Mouse (Mus musculus) adrenal gland, adult 2 months (tissue): ENCODE measurements around the gene Gm10720. TPM values are rescaled to one million over a fixed set of nuclear protein-coding genes. Genes with fewer than 3 reads are reported as not detected.
"Not testable (repeated sequence)": the region's sequence is repeated elsewhere in the genome, so short reads cannot be mapped to it uniquely, and the experiment has no call there.

Experiments used
- DNase-seq: peaks from one replicate; pipeline ENCODE4 v3.0.0; 2021
- long read RNA-seq: library from polyadenylated mRNA; stranded (forward); transcript quantifications from one replicate; pipeline ENCODE4 v2.0.0, GENCODE M21; 2021
- polyA plus RNA-seq: library from polyadenylated mRNA; depleted of rRNA; stranded (reverse); fragments of >200 nt; gene quantifications from 2 replicates; pipeline ENCODE4 v1.2.3, GENCODE M21; 2012; rRNA removed
- total RNA-seq, 2 experiments: library from RNA; stranded (reverse); gene quantifications; 2 replicates each; pipeline ENCODE4 v1.2.3; 2021

Gm10720 gene
- not detected for total RNA-seq
- not detected in 2 replicates for polyA plus RNA-seq
- long read RNA-seq, result 0 reads

DNA sequence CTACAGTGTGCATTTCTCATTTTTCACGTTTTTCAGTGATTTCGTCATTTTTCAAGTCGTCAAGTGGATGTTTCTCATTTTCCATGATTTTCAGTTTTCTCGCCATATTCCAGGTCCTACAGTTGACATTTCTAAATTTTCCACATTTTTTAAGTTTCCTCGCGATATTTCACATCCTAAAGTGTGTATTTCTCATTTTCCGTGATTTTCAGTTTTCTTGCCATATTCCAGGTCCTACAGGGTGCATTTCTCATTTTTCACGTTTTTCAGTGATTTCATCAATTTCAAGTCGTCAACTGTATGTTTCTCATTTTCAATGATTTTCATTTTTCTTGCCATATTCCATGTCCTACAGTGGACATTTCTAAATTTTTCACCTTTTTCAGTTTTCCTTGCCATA, at the start of gene Gm10720:
Gm10720 (plus strand) TSS at position 301 of the 400 bp plus-strand sequence.
- not testable (repeated sequence) for DNase-seq

DNA sequence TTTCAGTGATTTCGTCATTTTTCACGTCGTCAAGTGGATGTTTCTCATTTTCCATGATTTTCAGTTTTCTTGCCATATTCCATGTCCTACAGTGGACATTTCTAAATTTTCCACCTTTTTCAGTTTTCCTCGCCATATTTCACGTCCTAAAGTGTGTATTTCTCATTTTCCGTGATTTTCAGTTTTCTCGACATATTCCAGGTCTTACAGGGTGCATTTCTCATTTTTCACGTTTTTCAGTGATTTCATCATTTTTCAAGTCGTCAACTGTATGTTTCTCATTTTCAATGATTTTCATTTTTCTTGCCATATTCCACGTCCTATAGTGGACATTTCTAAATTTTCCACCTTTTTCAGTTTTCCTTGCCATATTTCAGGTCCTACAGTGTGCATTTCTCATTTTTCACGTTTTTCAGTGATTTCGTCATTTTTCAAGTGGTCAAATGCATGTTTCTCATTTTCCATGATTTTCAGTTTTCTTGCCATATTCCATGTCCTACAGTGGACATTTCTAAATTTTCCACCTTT, 14.9 kb upstream of the Gm10720 start, which contains the start of gene Gm10722:
Gm10722 (plus strand) TSS at position 478 of the 528 bp plus-strand sequence.
- DNase-seq, result peak; percentile 6

DNA sequence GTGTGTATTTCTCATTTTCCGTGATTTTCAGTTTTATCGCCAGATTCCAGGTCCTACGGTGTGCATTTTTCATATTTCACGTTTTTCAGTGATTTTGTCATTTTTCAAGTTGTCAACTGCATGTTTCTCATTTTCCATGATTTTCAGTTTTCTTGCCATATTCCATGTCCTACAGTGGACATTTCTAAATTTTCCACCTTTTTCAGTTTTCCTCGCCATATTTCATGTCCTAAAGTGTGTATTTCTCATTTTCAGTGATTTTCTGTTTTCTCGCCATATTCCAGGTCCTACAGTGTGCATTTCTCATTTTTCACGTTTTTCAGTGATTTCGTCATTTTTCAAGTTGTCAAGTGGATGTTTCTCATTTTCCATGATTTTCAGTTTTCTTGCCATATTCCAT, 14.4 kb upstream of the Gm10720 start:
- DNase-seq, result not testable (repeated sequence)

DNA sequence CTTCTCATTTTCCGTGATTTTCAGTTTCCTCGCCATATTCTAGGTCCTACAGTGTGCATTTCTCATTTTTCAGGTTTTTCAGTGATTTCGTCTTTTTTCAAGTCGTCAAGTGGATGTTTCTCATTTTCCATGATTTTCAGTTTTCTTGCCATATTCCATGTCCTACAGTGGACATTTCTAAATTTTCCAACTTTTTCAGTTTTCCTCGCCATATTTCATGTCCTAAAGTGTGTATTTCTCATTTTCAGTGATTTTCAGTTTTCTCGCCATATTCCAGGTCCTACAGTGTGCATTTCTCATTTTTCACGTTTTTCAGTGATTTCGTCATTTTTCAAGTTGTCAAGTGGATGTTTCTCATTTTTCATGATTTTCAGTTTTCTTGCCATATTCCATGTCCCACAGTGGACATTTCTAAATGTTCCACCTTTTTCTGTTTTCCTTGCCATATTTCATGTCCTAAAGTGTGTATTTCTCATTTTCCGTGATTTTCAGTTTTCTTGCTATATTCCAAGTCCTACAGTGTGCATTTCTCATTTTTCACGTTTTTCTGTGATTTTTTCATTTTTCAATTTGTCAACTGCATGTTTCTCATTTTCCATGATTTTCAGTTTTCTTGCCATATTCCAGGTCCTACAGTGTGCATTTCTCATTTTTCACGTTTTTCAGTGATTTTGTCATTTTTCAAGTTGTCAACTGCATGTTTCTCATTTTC, 13.3 kb upstream of the Gm10720 start:
- peak; percentile 88 for DNase-seq

DNA sequence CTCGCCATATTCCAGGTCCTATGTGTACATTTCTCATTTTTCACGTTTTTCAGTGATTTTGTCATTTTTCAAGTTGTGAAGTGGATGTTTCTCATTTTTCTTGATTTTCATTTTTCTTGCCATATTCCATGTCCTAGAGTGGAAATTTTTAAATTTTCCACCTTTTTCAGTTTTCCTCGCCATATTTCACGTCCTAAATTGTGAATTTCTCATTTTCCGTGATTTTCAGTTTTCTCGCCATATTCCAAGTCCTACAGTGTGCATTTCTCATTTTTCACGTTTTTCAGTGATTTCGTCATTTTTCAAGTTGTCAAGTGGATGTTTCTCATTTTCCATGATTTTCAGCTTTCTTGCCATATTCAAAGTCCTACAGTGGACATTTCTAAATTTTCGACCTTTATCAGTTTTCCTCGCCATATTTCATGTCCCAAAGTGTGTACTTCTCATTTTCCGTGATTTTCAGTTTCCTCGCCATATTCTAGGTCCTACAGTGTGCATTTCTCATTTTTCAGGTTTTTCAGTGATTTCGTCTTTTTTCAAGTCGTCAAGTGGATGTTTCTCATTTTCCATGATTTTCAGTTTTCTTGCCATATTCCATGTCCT, 12.6 kb upstream of the Gm10720 start, which contains the start of gene Gm11168:
Gm11168 (plus strand) TSS at position 553 of the 603 bp plus-strand sequence.
- DNase-seq, result not testable (repeated sequence)

DNA sequence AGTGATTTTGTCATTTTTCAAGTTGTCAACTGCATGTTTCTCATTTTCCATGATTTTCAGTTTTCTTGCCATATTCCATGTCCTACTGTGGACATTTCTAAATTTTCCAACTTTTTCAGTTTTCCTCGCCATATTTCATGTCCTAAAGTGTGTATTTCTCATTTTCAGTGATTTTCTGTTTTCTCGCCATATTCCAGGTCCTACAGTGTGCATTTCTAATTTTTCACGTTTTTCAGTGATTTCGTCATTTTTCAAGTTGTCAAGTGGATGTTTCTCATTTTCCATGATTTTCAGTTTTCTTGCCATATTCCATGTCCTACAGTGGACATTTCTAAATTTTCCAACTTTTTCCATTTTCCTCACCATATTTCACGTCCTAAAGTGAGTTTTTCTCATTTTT, 9.3 kb upstream of the Gm10720 start:
- DNase-seq, result not testable (repeated sequence)

DNA sequence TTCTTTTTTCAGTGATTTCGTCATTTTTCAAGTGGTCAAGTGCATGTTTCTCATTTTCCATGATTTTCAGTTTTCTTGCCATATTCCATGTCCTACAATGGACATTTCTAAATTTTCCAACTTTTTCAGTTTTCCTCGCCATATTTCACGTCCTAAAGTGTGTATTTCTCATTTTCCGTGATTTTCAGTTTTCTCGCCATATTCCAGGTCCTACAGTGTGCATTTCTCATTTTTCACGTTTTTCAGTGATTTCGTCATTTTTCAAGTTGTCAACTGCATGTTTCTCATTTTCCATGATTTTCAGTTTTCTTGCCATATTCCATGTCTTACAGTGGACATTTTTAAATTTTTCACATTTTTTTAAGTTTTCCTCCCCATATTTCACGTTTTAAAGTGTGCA, 8.8 kb upstream of the Gm10720 start:
- peak; percentile 82 for DNase-seq

DNA sequence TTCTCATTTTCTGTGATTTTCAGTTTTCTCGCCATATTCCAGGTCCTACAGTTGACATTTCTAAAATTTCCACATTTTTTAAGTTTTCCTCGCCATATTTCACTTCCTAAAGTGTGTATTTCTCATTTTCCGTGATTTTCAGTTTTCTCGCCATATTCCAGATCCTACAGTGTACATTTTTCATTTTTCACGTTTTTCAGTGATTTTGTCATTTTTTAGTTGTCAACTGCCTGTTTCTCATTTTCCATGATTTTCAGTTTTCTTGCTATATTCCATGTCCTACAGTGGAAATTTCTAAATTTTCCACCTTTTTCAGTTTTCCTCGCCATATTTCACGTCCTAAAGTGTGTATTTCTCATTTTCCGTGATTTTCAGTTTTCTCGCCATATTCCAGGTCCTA, 8.2 kb upstream of the Gm10720 start:
- not testable (repeated sequence) for DNase-seq

DNA sequence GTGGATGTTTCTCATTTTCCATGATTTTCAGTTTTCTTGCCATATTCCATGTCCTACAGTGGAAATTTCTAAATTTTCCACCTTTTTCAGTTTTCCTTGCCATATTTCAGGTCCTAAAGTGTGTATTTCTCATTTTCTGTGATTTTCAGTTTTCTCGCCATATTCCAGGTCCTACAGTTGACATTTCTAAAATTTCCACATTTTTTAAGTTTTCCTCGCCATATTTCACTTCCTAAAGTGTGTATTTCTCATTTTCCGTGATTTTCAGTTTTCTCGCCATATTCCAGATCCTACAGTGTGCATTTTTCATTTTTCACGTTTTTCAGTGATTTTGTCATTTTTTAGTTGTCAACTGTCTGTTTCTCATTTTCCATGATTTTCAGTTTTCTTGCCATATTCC, 6.1 kb upstream of the Gm10720 start:
- not testable (repeated sequence) for DNase-seq

DNA sequence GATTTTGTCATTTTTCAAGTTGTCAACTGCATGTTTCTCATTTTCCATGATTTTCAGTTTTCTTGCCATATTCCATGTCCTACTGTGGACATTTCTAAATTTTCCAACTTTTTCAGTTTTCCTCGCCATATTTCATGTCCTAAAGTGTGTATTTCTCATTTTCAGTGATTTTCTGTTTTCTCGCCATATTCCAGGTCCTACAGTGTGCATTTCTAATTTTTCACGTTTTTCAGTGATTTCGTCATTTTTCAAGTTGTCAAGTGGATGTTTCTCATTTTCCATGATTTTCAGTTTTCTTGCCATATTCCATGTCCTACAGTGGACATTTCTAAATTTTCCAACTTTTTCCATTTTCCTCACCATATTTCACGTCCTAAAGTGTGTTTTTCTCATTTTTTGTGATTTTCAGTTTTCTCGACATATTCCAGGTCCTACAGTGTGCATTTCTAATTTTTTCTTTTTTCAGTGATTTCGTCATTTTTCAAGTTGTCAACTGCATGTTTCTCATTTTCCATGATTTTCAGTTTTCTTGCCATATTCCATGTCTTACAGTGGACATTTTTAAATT, 3.3 kb upstream of the Gm10720 start:
- not testable (repeated sequence) for DNase-seq

DNA sequence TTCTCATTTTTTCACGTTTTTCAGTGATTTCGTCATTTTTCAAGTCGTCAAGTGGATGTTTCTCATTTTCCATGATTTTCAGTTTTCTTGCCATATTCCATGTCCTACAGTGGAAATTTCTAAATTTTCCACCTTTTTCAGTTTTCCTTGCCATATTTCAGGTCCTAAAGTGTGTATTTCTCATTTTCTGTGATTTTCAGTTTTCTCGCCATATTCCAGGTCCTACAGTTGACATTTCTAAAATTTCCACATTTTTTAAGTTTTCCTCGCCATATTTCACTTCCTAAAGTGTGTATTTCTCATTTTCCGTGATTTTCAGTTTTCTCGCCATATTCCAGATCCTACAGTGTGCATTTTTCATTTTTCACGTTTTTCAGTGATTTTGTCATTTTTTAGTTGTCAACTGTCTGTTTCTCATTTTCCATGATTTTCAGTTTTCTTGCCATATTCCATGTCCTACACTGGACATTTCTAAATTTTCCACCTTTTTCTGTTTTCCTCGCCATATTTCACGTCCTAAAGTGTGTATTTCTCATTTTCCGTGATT, 2.6 kb upstream of the Gm10720 start, which contains the start of gene Gm10721:
Gm10721 (plus strand) TSS at position 408 of the 547 bp plus-strand sequence.
- DNase-seq, result not testable (repeated sequence)

DNA sequence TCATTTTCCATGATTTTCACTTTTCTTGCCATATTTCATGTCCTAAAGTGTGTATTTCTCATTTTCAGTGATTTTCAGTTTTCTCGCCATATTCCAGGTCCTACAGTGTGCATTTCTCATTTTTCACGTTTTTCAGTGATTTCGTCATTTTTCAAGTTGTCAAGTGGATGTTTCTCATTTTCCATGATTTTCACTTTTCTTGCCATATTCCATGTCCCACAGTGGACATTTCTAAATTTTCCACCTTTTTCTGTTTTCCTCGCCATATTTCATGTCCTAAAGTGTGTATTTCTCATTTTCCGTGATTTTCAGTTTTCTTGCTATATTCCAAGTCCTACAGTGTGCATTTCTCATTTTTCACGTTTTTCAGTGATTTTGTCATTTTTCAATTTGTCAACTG, 442 bp downstream of the Gm10720 start:
- DNase-seq, result not testable (repeated sequence)

DNA sequence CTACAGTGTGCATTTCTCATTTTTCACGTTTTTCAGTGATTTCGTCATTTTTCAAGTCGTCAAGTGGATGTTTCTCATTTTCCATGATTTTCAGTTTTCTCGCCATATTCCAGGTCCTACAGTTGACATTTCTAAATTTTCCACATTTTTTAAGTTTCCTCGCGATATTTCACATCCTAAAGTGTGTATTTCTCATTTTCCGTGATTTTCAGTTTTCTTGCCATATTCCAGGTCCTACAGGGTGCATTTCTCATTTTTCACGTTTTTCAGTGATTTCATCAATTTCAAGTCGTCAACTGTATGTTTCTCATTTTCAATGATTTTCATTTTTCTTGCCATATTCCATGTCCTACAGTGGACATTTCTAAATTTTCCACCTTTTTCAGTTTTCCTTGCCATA, 1.7 kb downstream of the Gm10720 start, which contains the start of gene Gm10719:
Gm10719 (plus strand) TSS at position 301 of the 400 bp plus-strand sequence.
- DNase-seq, result not testable (repeated sequence)

DNA sequence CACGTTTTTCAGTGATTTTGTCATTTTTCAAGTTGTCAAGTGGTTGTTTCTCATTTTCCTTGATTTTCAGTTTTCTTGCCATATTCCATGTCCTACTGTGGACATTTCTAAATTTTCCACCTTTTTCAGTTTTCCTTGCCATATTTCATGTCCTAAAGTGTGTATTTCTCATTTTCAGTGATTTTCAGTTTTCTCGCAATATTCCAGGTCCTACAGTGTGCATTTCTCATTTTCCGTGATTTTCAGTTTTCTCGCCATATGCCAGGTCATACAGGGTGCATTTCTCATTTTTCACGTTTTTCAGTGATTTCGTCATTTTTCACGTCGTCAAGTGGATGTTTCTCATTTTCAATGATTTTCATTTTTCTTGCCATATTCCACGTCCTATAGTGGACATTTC, 3.5 kb downstream of the Gm10720 start:
- DNase-seq, result not testable (repeated sequence)

DNA sequence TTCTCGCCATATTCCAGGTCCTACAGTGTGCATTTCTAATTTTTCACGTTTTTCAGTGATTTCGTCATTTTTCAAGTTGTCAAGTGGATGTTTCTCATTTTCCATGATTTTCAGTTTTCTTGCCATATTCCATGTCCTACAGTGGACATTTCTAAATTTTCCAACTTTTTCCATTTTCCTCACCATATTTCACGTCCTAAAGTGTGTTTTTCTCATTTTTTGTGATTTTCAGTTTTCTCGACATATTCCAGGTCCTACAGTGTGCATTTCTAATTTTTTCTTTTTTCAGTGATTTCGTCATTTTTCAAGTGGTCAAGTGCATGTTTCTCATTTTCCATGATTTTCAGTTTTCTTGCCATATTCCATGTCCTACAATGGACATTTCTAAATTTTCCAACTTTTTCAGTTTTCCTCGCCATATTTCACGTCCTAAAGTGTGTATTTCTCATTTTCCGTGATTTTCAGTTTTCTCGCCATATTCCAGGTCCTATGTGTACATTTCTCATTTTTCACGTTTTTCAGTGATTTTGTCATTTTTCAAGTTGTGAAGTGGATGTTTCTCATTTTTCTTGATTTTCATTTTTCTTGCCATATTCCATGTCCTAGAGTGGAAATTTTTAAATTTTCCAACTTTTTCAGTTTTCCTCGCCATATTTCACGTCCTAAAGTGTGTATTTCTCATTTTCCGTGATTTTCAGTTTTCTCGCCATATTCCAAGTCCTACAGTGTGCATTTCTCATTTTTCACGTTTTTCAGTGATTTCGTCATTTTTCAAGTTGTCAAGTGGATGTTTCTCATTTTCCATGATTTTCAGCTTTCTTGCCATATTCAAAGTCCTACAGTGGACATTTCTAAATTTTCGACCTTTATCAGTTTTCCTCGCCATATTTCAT, 4.6 kb downstream of the Gm10720 start:
- DNase-seq, result peak; percentile 15

DNA sequence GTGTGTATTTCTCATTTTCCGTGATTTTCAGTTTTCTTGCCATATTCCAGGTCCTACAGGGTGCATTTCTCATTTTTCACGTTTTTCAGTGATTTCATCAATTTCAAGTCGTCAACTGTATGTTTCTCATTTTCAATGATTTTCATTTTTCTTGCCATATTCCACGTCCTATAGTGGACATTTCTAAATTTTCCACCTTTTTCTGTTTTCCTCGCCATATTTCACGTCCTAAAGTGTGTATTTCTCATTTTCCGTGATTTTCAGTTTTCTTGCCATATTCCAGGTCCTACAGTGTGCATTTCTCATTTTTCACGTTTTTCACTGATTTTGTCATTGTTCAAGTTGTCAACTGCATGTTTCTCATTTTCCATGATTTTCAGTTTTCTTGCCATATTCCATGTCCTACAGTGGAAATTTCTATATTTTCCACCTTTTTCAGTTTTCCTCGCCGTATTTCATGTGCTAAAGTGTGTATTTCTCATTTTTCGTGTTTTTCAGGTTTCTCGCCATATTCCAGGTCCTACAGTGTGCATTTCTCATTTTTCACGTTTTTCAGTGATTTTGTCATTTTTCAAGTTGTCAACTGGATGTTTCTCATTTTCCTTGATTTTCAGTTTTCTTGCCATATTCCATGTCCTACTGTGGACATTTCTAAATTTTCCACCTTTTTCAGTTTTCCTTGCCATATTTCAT, 7.0 kb downstream of the Gm10720 start:
- DNase-seq, result peak; percentile 34

DNA sequence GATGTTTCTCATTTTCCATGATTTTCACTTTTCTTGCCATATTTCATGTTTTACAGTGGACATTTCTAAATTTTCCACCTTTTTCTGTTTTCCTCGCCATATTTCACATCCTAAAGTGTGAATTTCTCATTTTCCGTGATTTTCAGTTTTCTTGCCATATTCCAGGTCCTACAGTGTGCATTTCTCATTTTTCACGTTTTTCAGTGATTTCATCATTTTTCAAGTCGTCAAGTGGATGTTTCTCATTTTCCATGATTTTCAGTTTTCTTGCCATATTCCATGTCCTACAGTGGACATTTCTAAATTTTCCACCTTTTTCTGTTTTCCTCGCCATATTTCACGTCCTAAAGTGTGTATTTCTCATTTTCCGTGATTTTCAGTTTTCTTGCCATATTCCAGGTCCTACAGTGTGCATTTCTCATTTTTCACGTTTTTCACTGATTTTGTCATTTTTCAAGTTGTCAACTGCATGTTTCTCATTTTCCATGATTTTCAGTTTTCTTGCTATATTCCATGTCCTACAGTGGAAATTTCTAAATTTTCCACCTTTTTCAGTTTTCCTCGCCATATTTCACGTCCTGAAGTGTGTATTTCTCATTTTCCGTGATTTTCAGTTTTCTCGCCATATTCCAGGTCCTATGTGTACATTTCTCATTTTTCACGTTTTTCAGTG, 8.0 kb downstream of the Gm10720 start, which contains the start of gene Gm10718:
Gm10718 (plus strand) TSS at position 236 of the 673 bp plus-strand sequence.
- not testable (repeated sequence) for DNase-seq

DNA sequence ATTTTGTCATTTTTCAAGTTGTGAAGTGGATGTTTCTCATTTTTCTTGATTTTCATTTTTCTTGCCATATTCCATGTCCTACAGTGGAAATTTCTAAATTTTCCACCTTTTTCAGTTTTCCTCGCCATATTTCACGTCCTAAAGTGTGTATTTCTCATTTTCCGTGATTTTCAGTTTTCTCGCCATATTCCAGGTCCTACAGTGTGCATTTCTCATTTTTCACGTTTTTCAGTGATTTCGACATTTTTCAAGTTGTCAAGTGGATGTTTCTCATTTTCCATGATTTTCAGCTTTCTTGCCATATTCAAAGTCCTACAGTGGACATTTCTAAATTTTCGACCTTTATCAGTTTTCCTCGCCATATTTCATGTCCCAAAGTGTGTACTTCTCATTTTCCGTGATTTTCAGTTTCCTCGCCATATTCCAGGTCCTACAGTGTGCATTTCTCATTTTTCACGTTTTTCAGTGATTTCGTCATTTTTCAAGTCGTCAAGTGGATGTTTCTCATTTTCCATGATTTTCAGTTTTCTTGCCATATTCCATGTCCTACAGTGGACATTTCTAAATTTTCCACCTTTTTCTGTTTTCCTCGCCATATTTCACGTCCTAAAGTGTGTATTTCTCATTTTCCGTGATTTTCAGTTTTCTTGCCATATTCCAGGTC, 8.7 kb downstream of the Gm10720 start:
- DNase-seq, result peak; percentile 58

DNA sequence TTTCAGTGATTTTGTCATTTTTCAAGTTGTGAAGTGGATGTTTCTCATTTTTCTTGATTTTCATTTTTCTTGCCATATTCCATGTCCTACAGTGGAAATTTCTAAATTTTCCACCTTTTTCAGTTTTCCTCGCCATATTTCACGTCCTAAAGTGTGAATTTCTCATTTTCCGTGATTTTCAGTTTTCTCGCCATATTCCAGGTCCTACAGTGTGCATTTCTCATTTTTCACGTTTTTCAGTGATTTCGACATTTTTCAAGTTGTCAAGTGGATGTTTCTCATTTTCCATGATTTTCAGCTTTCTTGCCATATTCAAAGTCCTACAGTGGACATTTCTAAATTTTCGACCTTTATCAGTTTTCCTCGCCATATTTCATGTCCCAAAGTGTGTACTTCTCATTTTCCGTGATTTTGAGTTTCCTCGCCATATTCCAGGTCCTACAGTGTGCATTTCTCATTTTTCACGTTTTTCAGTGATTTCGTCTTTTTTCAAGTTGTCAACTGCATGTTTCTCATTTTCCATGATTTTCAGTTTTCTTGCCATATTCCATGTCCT, 9.5 kb downstream of the Gm10720 start, which contains the start of gene Gm10717:
Gm10717 (plus strand) TSS at position 506 of the 556 bp plus-strand sequence.
- DNase-seq, result peak; percentile 3
